Mouse (Mus musculus): Measurements from ENCODE around the gene Ahdc1. TPM values are rescaled to one million over a fixed set of nuclear protein-coding genes. Genes with fewer than 3 reads are reported as not detected.

The Ahdc1 gene
- polyA plus RNA-seq, 1 experiment from 2014 or later: 7.5 TPM

DNA sequence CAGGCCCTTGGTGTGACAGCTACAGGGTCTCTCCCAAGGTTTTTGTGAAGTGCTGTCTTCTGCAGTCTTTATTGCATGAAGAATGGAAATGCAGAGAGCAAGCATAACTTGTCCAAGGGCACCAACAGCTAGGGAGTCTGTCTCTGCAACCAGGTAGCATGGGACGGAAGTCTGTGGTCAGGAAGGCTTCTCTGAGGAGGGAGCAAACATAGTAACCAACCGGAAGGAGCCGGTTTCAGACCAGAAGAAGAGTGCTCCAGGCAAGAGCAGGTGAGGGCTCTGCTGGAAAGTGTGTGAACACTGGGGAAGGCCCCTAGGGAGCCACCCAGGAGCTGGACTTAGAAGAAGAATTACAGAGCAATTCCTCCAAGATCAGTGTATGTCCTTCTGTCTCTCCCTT lies 39.0 kb upstream of the Ahdc1 start:
- no peak overlapping the region for H3K4me3 ChIP-seq (ENCODE audit: low read depth, low read length)

DNA sequence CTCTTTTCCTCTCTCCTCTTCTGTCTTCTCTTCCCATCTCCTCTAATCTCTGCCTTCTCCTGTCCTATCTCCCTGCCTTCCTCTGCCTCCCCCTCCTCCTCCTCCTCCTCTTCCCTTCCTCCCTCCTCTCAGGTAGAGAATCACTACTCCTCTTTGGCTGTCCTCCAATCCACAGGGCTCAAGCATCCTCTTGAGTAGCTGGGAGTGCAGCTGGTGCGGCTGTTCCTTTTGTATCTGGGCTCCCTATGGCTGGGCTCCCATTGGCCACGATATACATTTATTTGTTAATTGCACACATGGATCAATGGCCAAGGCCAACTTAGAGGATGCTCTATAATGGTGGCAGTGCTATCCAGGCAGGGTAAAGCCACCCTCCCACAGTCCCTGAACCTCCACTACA lies 38.5 kb upstream of the Ahdc1 start:
- DNase-seq (ENCODE audit: low spot score) (no peak), ATAC-seq (replicated peaks; ENCODE audit: low FRiP score) (no peak)
- H3K27ac ChIP-seq (ENCODE audit: low read depth, low read length): no peak overlapping the region
- H3K4me3 ChIP-seq (ENCODE audit: low read depth, low read length): no peak overlapping the region
- H3K4me1 ChIP-seq (replicated peaks; ENCODE audit: control insufficient read depth, insufficient read depth, low read length): peaks cover 11% of the 10 kb centered on the region; the same call in 1 of the 2 replicates
- H3K4me2 ChIP-seq (ENCODE audit: low read depth, low read length, severe bottlenecking): no peak overlapping the region
- H3K9me3 ChIP-seq (ENCODE audit: control insufficient read depth, low read length): no peaks in the 10 kb centered on the region
- whole genome bisulfite sequencing: 32% methylated on average over 2 of the region's 2 CpGs
- H3K27me3 ChIP-seq (ENCODE audit: control insufficient read depth, insufficient read depth, low read length): peaks cover 27% of the 10 kb centered on the region
- H3K36me3 ChIP-seq (ENCODE audit: control insufficient read depth, insufficient read depth, low read length): no peaks in the 10 kb centered on the region
- H3K9ac ChIP-seq (ENCODE audit: low read length): no peak overlapping the region

More for the DNA sequence above, 39.0 kb upstream of the Ahdc1 start:
- Histone ChIP-seq H3K9ac (ENCODE audit: low read length) (no peak overlapping the region), H3K27ac (ENCODE audit: low read depth, low read length) (no peak overlapping the region), H3K27me3 (ENCODE audit: control insufficient read depth, insufficient read depth, low read length) (peaks cover 27% of the 10 kb centered on the region), H3K4me2 (ENCODE audit: low read depth, low read length, severe bottlenecking) (no peak overlapping the region), H3K4me1 (replicated peaks; ENCODE audit: control insufficient read depth, insufficient read depth, low read length) (peaks cover 11% of the 10 kb centered on the region; the same call in 1 of the 2 replicates), H3K36me3 (ENCODE audit: control insufficient read depth, insufficient read depth, low read length) (no peaks in the 10 kb centered on the region), H3K9me3 (ENCODE audit: control insufficient read depth, low read length) (no peaks in the 10 kb centered on the region)
- DNase-seq (ENCODE audit: low spot score) (no peak), ATAC-seq (replicated peaks; ENCODE audit: low FRiP score) (no peak)
- WGBS: 64% methylated on average over 3 of the region's 3 CpGs

DNA sequence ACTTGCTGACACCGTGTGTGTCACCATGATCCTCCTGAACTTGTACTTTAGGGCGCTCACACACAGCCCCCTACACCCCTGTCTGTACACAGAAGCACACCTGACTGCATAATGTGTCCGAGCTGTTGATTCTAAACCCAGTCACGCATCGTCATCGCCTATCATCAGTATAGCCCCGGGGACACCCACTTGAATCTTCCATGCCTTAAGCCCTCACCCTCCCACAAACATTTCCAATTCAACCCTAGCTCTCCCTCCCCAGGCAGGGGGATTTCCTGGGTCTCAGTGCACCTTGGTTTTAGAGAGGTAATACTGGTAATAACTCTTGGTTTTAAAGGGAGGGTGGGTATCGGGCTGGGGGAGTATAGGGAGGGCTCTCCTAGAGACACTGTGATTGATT lies 37.9 kb upstream of the Ahdc1 start:
- ATAC-seq (replicated peaks; ENCODE audit: low FRiP score) (no peak), DNase-seq (ENCODE audit: low spot score) (no peak)
- Histone ChIP-seq H3K4me1 (replicated peaks; ENCODE audit: control insufficient read depth, insufficient read depth, low read length) (peaks cover 11% of the 10 kb centered on the region; the same call in 1 of the 2 replicates), H3K36me3 (ENCODE audit: control insufficient read depth, insufficient read depth, low read length) (no peaks in the 10 kb centered on the region), H3K9ac (ENCODE audit: low read length) (no peak overlapping the region), H3K27ac (ENCODE audit: low read depth, low read length) (no peak overlapping the region), H3K4me3 (ENCODE audit: low read depth, low read length) (no peak overlapping the region), H3K4me2 (ENCODE audit: low read depth, low read length, severe bottlenecking) (no peak overlapping the region), H3K27me3 (ENCODE audit: control insufficient read depth, insufficient read depth, low read length) (peaks cover 27% of the 10 kb centered on the region), H3K9me3 (ENCODE audit: control insufficient read depth, low read length) (no peaks in the 10 kb centered on the region)
- 34% methylated on average over 8 of the region's 8 CpGs for WGBS

DNA sequence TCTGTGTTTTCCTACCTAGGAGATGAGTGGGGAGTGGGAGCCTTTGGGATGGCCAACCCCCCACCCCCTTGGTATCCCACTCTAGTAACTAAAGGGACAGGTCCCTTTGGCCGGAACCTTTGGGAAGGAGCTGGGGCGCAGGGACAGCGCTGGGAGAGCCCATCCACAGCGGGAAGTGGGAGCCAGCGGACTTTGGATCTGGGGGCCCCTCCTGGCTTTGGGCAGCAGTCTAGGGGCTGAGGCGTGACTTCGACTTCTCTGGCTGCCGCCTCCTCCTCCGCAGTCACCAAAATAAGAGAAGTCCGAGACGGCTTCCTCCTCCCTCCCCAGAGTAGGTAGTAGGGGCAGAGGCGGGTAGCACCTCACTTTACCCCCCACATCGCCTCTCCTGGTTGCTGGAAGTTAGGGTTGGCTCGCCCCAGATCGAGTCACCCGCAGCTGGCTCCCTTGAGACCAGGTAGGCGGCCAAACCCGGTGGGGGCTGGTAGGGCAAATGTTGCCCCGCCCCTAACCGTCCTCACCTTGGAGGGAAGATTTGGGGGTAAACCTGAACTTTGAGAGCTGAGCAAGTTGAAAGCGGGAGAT lies 37.2 kb upstream of the Ahdc1 start, which contains the start of gene Fgr:
Fgr (plus strand) TSS at position 282 of the 585 bp plus-strand sequence.
- DNase-seq (ENCODE audit: low spot score) (no peak), ATAC-seq (replicated peaks; ENCODE audit: low FRiP score) (no peak)
- no peak within 1 kb of the TSS for H3K27ac ChIP-seq (ENCODE audit: low read depth, low read length)
- no peaks in the 10 kb centered on the region for H3K36me3 ChIP-seq (ENCODE audit: control insufficient read depth, insufficient read depth, low read length)
- H3K4me2 ChIP-seq (ENCODE audit: low read depth, low read length, severe bottlenecking): peak within 1 kb of the TSS; percentile 43; the same call in 1 of the 2 replicates
- no peaks in the 10 kb centered on the region for H3K9me3 ChIP-seq (ENCODE audit: control insufficient read depth, low read length)
- no peak within 1 kb of the TSS for H3K4me3 ChIP-seq (ENCODE audit: low read depth, low read length)
- H3K9ac ChIP-seq (ENCODE audit: low read length): peak within 1 kb of the TSS; percentile 23; the same call in 1 of the 2 replicates
- WGBS: 7% methylated on average over 21 of the region's 21 CpGs
- peaks cover 11% of the 10 kb centered on the region; the same call in 1 of the 2 replicates for H3K4me1 ChIP-seq (replicated peaks; ENCODE audit: control insufficient read depth, insufficient read depth, low read length)
- H3K27me3 ChIP-seq (ENCODE audit: control insufficient read depth, insufficient read depth, low read length): peaks cover 27% of the 10 kb centered on the region

DNA sequence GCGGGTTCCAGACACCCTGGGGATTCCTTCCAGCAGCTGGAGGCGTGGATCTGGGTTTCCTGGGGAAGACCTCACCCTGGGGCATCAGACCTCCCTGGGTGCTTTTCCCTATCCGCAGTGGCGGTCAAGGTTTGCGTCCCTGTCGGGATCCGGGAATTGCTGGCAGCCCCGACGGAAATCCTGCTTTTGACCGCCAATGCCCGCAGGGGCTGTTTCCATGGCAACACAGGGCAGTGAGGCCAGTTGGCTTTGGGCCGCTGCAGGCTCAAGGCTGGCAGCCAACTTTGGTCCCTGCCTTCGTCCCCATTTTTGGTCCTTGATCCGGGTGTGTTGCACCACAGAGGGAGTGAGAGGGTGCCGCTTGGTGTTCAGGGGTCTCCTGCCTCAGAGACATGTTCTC lies 36.2 kb upstream of the Ahdc1 start:
- Histone ChIP-seq H3K27ac (ENCODE audit: low read depth, low read length) (0 out of 2 replicates have a peak overlapping the region, but pooled peaks have one; percentile 12), H3K9ac (ENCODE audit: low read length) (peak overlapping the region; percentile 23; the same call in 1 of the 2 replicates), H3K9me3 (ENCODE audit: control insufficient read depth, low read length) (no peaks in the 10 kb centered on the region), H3K36me3 (ENCODE audit: control insufficient read depth, insufficient read depth, low read length) (no peaks in the 10 kb centered on the region), H3K4me2 (ENCODE audit: low read depth, low read length, severe bottlenecking) (peak overlapping the region; percentile 43; the same call in 1 of the 2 replicates), H3K4me3 (ENCODE audit: low read depth, low read length) (no peak overlapping the region), H3K4me1 (replicated peaks; ENCODE audit: control insufficient read depth, insufficient read depth, low read length) (peaks cover 11% of the 10 kb centered on the region; the same call in 1 of the 2 replicates), H3K27me3 (ENCODE audit: control insufficient read depth, insufficient read depth, low read length) (peaks cover 27% of the 10 kb centered on the region)
- DNase-seq (ENCODE audit: low spot score) (peak; percentile 89), ATAC-seq (replicated peaks; ENCODE audit: low FRiP score) (no peak)
- 1% methylated on average over 15 of the region's 15 CpGs for WGBS

DNA sequence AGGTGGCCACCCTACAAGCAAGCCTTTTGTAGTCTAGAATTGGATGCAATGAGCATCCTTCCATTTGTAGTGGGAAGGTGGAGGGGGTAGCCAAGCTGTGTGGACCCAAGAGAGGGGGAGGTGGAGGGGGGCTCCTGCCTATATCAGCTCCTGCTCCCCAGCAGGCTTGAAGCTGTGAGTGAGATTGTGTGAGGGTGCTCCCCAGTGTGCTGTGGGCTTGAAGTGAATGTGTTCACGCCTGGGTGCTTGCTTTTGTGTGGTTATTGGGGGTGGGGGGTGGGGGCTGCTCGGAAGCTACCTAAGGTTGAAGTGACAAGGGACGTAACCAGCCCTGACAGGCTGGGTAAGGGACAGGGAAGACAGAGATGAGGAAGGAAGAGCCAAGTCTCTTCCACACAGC lies 35.3 kb upstream of the Ahdc1 start:
- Histone ChIP-seq H3K27ac (ENCODE audit: low read depth, low read length) (no peak overlapping the region), H3K36me3 (ENCODE audit: control insufficient read depth, insufficient read depth, low read length) (no peaks in the 10 kb centered on the region)
- WGBS: 36% methylated on average over 3 of the region's 3 CpGs

DNA sequence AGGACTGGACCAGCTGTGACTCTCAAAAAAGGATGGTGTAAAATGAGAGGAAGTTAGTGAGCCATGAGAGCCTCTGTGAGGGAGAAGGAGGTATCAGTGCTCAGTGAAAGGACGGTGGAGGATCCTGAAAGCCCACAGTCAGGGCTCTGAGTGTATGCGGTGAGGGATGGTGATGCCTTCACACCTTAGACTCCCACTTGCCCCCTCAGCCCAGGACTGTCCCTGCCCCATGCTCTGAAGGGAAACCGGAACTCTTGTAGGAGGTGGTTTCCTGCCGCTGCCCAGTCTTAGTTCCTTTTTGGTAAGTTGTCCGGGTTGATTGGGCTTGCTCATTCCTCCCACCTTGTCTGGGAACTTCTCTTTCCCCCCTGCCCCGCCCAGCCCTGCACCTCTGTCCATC lies 34.3 kb upstream of the Ahdc1 start:
- no peaks in the 10 kb centered on the region for H3K9me3 ChIP-seq (ENCODE audit: control insufficient read depth, low read length)
- DNase-seq (ENCODE audit: low spot score): no peak
- no peaks in the 10 kb centered on the region for H3K36me3 ChIP-seq (ENCODE audit: control insufficient read depth, insufficient read depth, low read length)
- no peak overlapping the region for H3K4me3 ChIP-seq (ENCODE audit: low read depth, low read length)
- H3K4me1 ChIP-seq (replicated peaks; ENCODE audit: control insufficient read depth, insufficient read depth, low read length): peaks cover 11% of the 10 kb centered on the region; the same call in 1 of the 2 replicates
- no peak overlapping the region for H3K27ac ChIP-seq (ENCODE audit: low read depth, low read length)
- ATAC-seq (replicated peaks; ENCODE audit: low FRiP score): no peak
- peaks cover 27% of the 10 kb centered on the region for H3K27me3 ChIP-seq (ENCODE audit: control insufficient read depth, insufficient read depth, low read length)
- H3K4me2 ChIP-seq (ENCODE audit: low read depth, low read length, severe bottlenecking): no peak overlapping the region
- H3K9ac ChIP-seq (ENCODE audit: low read length): no peak overlapping the region
- WGBS: 79% methylated on average over 6 of the region's 6 CpGs

More for the DNA sequence above, 35.3 kb upstream of the Ahdc1 start:
- no peak overlapping the region for H3K4me3 ChIP-seq (ENCODE audit: low read depth, low read length)
- peaks cover 11% of the 10 kb centered on the region; the same call in 1 of the 2 replicates for H3K4me1 ChIP-seq (replicated peaks; ENCODE audit: control insufficient read depth, insufficient read depth, low read length)
- H3K4me2 ChIP-seq (ENCODE audit: low read depth, low read length, severe bottlenecking): no peak overlapping the region
- H3K27me3 ChIP-seq (ENCODE audit: control insufficient read depth, insufficient read depth, low read length): peaks cover 27% of the 10 kb centered on the region
- no peak for DNase-seq (ENCODE audit: low spot score)
- ATAC-seq (replicated peaks; ENCODE audit: low FRiP score): no peak
- no peak overlapping the region for H3K9ac ChIP-seq (ENCODE audit: low read length)
- H3K9me3 ChIP-seq (ENCODE audit: control insufficient read depth, low read length): no peaks in the 10 kb centered on the region

DNA sequence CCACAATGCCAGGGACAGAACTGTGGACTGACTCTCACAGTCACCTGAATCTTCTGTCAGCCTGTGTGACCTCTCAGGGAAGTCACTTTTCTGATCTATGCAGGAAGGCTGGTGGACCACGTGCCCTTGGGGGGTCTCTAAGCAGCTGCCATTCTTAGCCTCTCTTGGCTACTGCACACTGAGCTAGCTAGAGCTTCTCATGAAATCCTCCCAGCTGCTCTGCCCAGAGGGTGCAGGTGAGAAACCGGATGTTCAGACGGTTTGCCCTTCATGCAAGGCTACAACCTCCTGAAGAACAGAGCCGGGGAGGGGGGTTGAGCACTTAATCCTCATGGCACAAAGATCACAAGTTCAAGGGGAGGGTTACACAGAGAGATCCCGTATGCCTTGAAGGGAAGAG lies 33.5 kb upstream of the Ahdc1 start:
- peaks cover 11% of the 10 kb centered on the region; the same call in 1 of the 2 replicates for H3K4me1 ChIP-seq (replicated peaks; ENCODE audit: control insufficient read depth, insufficient read depth, low read length)
- no peak overlapping the region for H3K4me2 ChIP-seq (ENCODE audit: low read depth, low read length, severe bottlenecking)
- no peaks in the 10 kb centered on the region for H3K9me3 ChIP-seq (ENCODE audit: control insufficient read depth, low read length)
- H3K9ac ChIP-seq (ENCODE audit: low read length): no peak overlapping the region
- H3K27ac ChIP-seq (ENCODE audit: low read depth, low read length): no peak overlapping the region
- WGBS: 53% methylated on average over 5 of the region's 5 CpGs
- no peak overlapping the region for H3K4me3 ChIP-seq (ENCODE audit: low read depth, low read length)
- no peaks in the 10 kb centered on the region for H3K36me3 ChIP-seq (ENCODE audit: control insufficient read depth, insufficient read depth, low read length)
- DNase-seq (ENCODE audit: low spot score): no peak
- peaks cover 27% of the 10 kb centered on the region for H3K27me3 ChIP-seq (ENCODE audit: control insufficient read depth, insufficient read depth, low read length)
- ATAC-seq (replicated peaks; ENCODE audit: low FRiP score): no peak

DNA sequence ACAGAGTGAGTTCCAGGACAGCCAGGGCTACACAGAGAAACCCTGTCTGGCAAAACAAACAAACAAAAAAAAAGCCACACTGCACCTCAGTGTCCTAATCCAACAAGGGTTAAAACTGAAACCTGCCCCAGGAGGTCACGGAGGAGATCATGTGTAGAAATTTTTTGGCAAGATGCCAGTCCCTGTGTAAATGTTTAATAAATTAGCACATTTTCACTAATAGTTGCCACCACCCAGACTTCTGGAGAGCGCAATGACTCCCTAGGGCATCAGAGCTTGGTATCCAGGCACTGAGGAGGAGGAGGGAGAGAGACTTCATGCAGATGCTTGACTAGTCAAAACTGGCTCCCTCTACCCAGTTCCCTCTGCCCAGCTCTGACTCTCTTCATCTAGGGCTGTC lies 31.9 kb upstream of the Ahdc1 start:
- Histone ChIP-seq H3K36me3 (ENCODE audit: control insufficient read depth, insufficient read depth, low read length) (no peaks in the 10 kb centered on the region), H3K4me1 (replicated peaks; ENCODE audit: control insufficient read depth, insufficient read depth, low read length) (peaks cover 14% of the 10 kb centered on the region; the same call in 1 of the 2 replicates), H3K4me2 (ENCODE audit: low read depth, low read length, severe bottlenecking) (no peak overlapping the region), H3K9me3 (ENCODE audit: control insufficient read depth, low read length) (no peaks in the 10 kb centered on the region), H3K27ac (ENCODE audit: low read depth, low read length) (no peak overlapping the region), H3K9ac (ENCODE audit: low read length) (no peak overlapping the region), H3K27me3 (ENCODE audit: control insufficient read depth, insufficient read depth, low read length) (peaks cover 15% of the 10 kb centered on the region), H3K4me3 (ENCODE audit: low read depth, low read length) (no peak overlapping the region)
- no peak for ATAC-seq (replicated peaks; ENCODE audit: low FRiP score)
- 75% methylated on average over 2 of the region's 2 CpGs for WGBS
- no peak for DNase-seq (ENCODE audit: low spot score)

Data from forebrain, embryonic 11.5 days (tissue).